Mouse (Mus musculus): ENCODE measurements at regions not wholly inside any gene's neighbourhood (a gene's known extent, or its start where the extent isn't known, plus 50 kb on each side); places are given as distances from the start of the nearest gene placed in this dataset.

DNA sequence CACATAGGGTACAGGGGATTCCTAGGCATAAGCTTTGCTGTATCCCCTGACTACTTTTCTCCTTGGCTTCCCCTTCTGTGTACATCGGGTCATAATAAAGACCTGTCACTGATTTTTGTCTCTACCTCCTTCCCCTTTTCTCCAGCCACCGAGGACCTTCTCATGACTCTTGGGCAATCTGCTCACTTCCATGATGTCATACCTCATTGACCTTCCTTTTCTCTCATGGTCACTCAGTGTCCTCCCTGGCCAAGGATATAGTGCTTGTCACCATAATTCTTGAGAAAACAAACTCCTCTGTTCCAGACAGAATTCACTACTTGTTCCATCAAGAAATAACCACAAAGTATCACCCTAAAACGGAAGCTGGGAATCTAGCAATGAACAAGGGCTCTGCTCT, 60.6 kb upstream of the Rora start:
- TF ChIP-seq CTCF (IDR thresholded peaks at IDR 0.05; ENCODE audit: extremely low read depth, insufficient read length, insufficient replicate concordance, low read depth, low read length) (no peak), POLR2A (IDR thresholded peaks at IDR 0.05; ENCODE audit: low read depth, low read length) (no peak)
- Histone ChIP-seq H3K27ac (ENCODE audit: insufficient read depth, low read depth, low read length) (no peak overlapping the region), H3K4me1 (ENCODE audit: control insufficient read depth, insufficient read depth, insufficient read length, low read length) (no peaks in the 10 kb centered on the region), H3K4me3 (ENCODE audit: low read depth, low read length) (no peak overlapping the region), H3K36me3 (ENCODE audit: control insufficient read depth, insufficient read depth, low read length) (no peaks in the 10 kb centered on the region), H3K27me3 (ENCODE audit: control insufficient read depth, insufficient read depth, low read length) (no peaks in the 10 kb centered on the region)
- WGBS = 77% methylated on average over 3 of the region's 3 CpGs

DNA sequence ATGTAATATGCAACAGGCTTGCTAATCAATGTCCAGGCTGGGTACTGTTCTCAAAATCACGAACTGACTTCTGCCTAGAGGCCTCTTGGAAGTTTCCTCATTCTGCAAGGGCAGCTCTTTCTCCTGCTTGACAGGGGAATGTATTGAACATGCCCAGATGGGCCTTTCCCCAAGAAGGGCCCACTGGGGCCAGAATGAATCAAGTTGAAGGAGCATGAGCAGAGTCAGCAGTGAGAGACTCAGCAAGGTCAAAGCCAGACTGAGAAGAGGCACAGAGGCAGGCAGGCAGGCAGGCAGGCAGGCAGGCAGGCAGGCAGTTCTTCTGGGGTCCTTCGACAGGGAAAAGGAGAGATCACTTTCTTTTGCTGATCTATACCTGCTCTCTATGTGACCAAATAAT, 59.0 kb upstream of the Rora start:
- TF ChIP-seq CTCF (IDR thresholded peaks at IDR 0.05; ENCODE audit: extremely low read depth, insufficient read length, insufficient replicate concordance, low read depth, low read length) = no peak
- TF ChIP-seq POLR2A (IDR thresholded peaks at IDR 0.05; ENCODE audit: low read depth, low read length) = no peak
- H3K36me3 ChIP-seq (ENCODE audit: control insufficient read depth, insufficient read depth, low read length) = no peaks in the 10 kb centered on the region
- no peak overlapping the region for H3K27ac ChIP-seq (ENCODE audit: insufficient read depth, low read depth, low read length)
- H3K27me3 ChIP-seq (ENCODE audit: control insufficient read depth, insufficient read depth, low read length) = no peaks in the 10 kb centered on the region
- H3K4me3 ChIP-seq (ENCODE audit: low read depth, low read length) = no peak overlapping the region
- H3K4me1 ChIP-seq (ENCODE audit: control insufficient read depth, insufficient read depth, insufficient read length, low read length) = no peaks in the 10 kb centered on the region
- 41% methylated on average over 2 of the region's 2 CpGs for WGBS

Data from small intestine, adult 2 months (tissue).